Mouse (Mus musculus) 3T3-L1 (cell line): ENCODE results near the gene Wwp2.

Source experiments
- DNase-seq: peaks from one replicate; pipeline ENCODE4 v3.0.0-alpha.2; 2015; ENCODE audit warnings: low read depth, low spot score

Wwp2 gene

DNA sequence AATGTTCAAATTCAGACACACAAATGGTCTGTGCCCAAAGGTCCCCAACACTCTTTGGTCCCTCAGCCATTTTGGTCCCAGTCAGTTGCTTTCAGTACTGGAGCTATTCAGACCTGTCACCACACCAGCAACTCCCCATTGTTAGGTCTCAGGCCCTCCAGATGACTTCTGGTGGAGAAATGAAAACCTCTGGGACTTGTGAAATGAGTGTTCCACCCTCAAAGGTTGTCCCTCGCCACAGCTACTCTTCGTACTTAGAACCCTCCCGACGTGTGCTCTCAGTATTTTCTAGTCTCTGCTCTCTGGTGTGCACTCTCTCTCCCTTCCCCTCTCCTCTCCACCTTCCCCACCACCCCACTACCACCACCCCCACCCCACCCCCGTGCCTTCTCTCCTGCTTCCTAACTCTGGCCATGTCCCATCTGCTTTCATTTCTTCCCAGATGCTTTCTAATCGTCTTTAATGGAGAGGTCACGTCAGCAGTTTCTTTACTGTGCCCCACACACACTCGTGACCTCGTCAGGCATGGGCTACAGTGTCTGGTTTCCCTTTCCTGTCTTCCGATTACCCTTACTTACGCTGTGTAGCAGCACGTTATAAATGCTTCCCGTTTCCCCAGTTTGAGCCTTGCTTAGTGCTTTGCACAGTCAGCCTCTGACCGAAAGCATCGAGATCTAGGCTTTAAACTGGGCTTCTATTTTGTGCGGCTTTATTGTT lies 124.8 kb downstream of the Wwp2 start:
- DNase-seq: no peak

DNA sequence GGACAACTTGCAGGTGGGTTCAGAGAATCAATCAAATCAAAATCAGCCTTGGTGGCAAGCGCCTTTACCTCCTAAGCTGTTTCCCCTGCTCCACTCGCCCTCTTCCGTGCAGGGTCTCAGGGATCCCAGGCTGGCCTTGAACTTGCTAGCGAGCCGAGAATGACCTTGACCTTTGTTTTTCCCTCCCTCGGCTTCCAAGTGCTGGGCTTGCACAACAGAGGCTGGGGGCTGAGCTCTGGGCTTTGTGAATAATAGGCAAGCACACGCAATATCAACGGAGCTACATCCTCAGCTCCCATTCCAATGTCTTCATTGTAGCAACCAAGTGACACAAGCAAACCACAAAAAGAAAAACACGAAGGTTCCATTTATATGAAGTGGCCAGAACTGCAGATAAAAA lies 126.0 kb downstream of the Wwp2 start:
- no peak for DNase-seq

DNA sequence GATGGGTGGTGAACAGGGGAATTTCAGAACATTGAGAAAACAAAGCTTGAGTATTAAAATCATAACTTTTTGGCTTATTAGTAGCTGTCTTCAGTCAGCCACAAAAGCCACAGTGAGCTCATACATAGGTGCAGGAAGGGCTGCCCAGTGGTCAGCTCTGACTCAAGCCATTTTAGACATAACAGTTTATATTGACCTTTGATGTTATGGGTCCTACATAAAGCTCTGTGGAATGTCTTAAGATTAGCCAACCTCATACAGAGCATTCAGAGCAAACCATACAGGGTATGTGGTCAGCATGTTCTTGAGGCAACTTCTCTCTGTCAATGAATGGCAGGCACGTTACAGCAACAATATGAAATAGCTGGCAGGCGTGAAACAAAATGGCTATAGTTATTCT lies 134.9 kb downstream of the Wwp2 start:
- DNase-seq: peak; percentile 56

DNA sequence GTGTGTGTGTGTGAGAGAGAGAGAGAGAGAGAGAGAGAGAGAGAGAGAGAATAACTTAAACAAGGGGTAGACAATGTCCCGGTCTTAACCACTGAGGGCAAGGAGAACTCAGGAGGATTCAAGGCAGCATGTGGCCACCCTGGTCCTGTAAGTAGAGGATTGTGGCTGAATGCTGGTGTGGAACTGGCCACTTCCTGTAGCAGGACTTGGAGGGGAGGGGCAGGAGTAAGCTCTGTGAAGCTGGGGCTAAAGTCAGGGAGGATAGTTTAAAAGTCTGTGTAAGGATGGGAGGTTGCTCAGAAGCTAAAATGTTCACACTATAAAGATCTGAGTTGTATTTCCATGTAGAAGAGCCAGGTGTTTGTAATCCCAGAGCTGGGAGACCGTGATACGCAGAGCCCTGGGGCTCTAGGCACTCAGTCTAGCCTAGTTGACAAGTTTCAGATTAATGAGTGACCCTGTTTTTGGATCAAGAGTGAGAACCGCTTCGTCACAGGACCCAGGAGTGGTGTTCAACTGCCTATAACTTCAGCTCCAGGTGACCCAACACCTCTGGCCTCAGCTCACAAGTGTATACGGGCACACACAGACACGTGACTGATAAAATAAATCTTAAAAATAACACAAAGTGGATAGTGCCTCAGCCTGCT lies 135.4 kb downstream of the Wwp2 start:
- peak; percentile 46 for DNase-seq

DNA sequence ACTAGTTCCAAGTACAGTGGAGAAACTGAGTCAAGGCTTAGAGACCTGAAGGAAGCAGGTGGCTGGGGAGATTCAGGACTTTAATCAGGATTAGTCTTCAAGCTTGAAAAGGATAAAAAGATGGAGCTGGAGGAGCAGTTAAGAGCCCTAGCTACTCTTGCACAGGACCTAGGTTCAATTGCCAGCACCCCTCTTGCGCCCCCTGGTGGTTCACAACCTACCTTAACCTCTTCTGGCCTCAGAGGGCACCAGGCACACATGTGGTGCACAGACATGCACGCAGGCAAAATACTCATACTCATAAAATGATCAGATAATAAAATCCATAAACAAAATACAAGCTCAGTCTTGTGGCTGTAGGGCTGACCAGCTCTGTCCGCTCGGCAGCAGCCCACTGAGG lies 136.3 kb downstream of the Wwp2 start:
- DNase-seq: peak; percentile 95

DNA sequence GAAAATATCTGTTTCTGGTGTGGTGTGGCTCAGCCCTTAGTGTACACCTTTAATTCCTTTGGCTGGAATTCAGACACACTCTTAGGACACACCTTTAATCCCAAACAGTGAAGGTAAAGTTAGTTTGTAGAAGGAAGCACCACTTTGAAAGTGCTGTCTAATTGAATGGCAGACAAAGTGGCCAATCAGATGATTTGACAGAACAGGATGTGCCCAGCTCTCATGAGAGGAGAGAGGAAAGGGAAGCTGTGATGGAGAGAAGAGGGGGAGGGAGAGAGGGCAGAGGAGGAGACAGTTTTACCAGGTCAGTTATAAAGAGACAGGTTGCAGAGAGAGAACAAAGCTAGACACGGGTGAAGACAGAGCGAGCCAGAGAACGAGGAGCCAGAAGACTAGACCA lies 138.6 kb downstream of the Wwp2 start:
- peak; percentile 62 for DNase-seq

DNA sequence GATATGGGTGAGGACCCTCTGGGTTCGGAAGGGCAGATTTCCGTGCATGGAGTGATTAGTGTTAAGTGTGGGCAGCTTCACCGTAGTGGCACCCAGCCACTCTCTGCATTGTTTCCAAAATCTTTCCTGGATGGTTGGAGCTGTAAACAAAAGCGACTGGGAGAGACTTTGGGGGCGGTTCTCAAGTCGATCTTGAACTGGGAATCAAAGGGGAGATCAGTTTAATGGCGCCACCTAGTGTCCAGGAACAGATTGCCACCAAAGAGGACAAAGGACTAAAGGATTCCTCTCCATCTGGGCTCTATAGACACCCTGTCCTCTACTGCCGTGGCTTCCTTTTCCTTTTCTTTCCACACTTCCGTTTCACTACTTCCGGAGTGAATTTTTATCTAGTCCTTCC lies 140.5 kb downstream of the Wwp2 start:
- DNase-seq: peak; percentile 99

DNA sequence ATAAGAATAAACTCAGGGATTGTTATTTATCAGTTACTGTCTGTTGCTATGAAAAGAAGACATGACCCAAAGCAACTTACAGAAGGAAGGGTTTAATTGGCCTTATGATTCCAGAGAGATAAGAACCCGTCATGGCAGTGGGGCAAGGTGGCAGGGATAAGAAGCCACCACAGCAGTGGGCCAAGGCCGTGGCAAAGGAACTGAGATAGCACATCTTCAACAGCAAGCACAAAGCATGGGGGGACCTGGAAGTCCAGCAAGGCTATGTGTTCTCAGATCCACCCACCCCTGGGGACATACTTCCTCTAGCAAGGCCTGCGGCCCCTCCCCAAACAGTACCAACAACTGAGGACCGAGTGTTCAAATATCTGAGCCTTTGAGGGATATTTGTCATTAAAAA lies 141.5 kb downstream of the Wwp2 start:
- no peak for DNase-seq

DNA sequence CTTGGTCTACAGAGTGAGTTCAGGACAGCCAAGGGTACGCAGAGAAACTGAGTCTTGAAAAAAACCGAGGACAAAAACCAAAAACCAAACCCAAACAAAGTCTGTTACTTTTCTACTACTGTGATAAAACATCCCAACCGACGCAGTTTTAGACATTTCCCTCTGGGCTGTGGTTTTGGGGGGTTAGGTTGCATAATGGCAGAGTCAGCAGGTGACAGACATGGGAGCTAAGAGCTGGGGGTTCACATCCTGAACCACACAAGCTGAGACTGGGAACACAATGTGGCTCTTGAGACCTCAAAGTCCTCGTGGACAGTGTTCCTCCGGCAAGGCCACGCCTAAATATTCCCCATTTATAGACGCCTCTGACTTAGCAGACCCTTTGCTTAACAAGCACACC lies 142.0 kb downstream of the Wwp2 start:
- DNase-seq: no peak

DNA sequence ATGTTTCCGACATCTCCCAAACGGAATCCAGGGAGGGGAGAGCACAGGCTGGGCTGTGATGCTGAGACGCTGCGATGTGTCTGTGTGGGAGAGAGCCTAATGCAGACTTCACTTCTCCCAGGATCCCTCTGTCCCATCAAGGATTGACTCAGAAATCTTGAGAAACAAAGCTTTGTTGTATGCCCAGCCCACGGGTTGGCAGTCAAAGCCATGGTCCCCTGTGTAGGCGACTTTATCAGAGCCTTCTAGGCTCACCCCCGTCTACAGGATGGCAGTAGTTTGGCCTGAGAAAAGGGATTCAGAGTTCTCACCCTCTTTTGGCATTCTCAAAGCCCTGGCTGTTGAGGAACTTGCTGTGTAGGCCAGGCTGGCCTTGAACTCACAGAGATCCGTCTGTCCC lies 142.4 kb downstream of the Wwp2 start:
- no peak for DNase-seq

DNA sequence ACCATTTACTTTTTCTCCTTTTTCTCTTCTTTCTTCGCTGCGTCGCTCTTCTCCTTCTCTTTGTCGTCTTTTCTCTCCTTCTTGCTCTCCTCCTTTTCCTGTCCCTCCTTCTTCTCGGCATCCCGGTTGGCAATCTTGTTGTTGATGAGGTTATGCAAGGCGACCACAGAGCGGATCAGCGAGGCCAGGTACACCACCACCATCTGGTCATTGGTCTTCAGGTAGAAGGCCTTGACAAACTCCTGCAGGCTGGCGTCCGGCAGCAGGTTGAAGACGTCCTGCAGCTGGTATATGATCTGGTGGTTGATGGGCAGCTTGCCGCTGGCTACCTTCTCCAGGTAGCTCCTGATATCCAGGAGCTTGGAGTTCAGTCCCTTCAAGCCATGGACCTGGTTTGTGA lies 144.7 kb downstream of the Wwp2 start:
- DNase-seq: no peak

DNA sequence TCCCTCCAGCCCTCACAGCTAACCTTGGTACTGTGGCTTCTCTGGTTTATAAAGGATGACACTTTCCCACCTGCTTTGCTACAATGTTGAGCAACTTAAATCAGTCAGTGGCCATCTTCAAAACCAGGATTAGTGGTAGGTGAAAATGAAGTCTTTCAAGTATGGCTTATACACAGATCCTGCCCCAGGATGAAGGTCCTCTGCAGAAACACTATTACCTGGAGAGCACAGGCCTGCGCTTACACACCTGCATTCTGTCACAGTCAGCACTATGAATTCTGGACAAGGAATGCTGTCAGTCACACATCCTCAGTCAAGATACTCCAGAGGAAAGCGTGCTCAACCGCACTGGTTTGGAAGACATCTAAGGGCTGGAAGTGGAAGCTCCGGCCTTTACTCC lies 145.4 kb downstream of the Wwp2 start:
- no peak for DNase-seq

DNA sequence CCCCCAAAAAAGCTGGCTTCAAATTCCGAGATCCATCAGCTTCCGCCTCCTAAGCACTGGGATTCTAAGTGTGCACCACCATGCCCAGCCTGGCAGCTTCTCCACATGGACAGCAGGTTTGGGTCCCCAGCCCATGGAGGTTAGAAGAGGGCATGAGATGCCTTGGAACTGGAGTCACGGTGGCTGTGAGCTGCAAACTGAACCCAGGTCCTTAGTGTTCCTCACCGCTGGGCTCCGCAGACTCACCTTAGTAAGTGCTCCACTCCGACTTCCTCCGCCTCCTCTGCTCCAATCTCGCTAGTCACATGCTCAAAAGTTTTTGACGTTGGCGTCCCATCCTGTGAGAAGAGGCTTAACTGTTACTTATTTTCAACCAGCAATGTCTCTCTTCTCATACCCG lies 146.0 kb downstream of the Wwp2 start:
- no peak for DNase-seq

DNA sequence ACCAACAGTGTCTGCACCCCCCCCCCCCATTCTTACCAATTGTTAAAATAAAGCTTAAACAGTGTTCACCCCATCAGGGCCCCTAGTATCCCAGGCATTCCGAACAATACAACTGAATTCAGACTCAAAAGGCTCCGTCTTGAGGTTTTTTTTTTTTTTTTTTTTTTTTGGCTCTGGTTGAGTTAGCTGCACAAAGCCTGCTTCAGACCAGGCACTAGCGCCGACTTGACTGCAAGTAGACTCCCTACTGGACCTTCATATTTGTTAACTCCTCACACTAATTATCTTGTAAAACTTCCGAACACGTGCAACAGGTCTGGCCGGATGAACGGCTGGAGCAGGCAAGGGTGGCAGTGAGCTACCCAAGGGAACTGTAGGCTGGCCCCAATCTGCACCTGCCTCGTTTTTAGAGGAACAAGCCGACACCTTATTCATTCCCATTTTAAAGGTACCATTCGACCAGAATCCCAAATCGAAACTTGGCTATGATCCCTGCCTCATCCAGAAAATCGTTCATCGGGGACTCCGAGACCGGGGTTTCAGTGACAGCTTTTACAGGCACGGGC lies 151.3 kb downstream of the Wwp2 start:
- peak; percentile 50 for DNase-seq

DNA sequence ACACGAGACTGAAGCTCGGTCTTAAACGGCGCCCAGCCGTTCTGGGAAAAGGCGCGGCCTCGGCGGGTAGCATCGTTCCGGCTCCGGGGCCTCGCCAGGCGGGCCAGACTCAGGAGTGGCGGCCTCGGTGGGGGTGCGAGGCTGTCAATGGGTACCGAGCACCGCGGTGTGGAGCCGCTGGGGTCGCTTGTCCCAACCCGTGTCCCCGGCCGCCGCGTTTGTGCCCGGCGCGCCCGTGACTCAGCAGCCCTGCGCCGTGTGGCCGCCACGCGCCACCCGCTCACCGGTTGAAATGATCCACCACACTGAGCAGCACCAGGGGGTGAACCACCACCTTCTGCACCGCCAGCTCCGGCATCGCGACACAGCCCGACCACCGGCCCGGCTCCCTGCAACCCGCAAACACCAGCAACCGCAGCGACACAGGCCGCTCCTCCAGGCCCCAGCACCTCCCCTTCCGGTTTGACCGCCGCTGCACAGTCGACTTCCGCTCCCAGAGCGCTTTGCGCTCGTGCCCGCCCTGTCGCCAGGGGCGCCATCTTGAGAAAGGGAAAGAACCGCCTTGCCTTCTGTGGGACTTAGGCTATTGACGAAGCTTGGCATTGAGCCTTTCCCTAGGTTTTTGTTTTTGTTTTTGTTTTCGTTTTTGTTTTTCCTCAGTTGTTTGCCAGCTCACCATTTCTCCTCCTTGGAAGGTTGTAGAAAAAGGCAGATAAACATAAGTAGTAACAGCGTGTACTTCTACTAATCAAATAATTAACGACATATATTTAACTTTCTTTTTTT lies 152.0 kb downstream of the Wwp2 start, which contains the start of gene Psmd7:
TSS of gene Psmd7 (minus strand) at position 470 of the 786 bp plus-strand sequence.
- DNase-seq: peak; percentile 97

DNA sequence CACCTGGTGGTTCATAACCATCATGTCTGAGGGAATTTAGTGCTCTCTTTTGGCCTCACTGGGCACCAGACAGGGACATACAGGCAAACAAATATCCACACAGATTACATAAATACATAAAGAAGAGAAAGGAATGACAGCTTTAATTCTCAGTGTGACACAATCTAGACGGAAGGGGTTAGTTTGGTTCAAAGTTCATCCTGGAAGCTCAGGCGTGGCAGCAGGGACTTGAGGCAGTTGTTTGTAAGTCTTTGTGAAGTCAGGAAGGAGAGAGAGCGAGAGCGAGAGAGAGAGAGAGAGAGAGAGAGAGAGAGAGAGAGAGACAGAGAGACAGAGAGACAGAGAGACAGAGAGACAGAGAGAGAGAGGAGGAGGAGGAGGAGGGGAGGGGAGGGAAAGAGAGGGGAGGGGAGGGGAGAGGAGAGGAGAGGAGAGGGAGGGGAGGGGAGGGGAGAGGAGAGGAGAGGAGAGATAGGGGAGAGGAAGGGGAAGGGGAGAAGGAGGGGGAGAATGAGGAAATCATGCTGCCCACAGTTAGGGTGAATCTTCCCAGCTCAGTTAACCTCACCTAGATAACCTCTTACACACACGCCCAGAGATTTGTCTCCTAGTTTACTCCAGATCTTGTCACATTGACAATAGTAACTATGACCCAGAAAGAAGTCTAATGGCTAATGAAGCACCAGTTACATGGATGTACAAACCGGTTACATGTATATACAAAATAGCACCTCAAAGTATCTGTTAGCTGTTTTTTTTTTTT lies 158.0 kb downstream of the Wwp2 start:
- no peak for DNase-seq

DNA sequence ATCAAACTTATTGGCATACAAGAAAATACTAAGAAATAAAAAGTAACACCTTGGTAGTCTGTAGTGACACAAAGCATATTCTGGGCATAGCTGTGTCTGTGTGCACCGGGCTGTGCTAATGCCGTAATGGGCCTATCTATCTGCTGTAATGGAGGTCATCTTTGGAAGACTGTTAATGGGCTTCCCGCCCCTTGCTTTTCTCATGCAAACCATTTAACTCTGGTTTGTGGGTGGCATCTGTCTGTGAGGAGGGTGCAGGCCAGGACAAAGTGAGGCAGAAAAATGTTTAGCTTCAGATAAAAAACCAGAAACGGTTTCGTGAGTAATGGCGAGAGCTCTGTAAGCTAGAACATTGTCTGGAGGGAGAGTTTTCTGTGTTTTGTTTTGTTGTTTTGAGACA lies 158.7 kb downstream of the Wwp2 start:
- no peak for DNase-seq

DNA sequence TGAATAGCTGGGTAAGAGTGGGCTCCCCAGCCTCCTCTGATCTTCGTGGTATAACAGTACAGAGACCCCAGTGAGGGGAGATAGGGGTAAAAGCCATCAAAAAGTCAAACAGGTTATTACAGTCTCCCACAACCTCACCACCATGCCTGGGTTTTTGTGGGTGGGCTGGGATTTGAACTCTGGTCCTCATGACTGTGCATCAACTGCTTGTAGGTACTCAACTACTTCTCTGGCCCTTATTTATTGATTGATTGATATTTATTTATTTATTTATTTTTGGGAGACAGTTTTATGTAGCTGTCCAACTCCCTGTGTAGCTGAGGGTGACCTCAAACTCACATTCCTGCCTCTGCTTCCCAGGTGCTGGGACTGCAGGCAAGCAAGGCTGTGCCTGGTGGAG lies 161.6 kb downstream of the Wwp2 start:
- DNase-seq: no peak

DNA sequence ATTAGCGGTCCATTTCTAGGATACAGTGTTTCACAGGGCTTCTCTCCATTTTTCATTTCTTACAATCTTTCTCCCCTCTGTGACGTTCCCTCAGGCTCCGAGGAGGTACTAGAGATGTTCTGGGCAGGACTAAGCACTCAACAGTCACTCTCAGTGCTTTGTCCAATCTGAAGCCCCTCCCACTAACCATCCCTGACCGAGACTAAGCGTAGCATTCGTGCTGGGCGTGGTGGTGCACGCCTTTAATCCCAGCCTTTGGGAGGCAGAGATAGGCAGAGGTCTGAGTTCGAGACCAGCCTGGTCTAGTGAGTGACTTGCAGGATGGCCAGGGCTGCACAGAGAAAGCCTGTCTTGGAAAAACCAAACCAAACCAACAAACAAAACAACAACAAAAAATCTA lies 163.5 kb downstream of the Wwp2 start:
- no peak for DNase-seq

DNA sequence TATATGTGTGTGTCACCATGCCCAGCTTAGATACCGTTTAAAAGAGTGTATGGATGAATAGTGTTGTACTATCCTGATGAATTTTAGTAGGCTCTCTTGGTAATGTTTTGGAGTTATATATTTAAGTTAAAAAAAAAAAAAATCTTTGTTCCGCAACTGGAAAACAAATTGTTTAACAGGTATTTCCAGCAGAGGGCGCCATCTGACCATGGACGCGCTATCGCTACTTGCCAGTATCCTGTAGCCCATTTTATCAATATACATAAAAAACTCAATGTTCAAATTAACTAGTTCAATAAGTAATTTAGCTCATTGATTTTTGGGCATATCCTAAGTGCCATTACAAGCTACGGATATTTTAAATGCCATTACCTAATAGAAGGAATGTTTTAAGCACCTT lies 166.9 kb downstream of the Wwp2 start:
- DNase-seq: peak; percentile 86
